Mouse (Mus musculus): Measurements from ENCODE around the gene Sftpd. TPM values are rescaled to one million over a fixed set of nuclear protein-coding genes. Genes with fewer than 3 reads are reported as not detected.

Gene Sftpd
- total and polyA plus RNA-seq, 2 experiments from 2014 or later = 0.12 TPM; not detected in 1

DNA sequence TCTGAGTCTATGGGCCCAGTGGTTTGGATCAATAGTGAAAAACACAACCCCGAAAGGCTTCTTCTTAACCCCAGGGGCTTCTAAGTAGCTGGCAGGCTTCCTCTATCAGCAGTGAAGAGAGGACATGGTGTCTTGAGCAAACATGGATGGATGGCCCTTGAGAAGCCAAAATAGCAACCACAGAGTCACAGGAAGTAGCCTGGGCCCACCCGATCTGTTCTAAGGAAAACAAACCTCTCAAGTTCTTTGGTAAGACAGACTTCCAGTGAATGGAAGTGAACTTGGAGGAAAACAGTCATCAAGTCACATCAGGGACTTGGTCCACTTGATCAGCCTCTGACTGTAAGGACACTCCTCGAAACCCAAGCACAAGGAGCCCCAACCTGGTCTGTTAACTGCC is 38.0 kb downstream of the Sftpd start:
- Histone ChIP-seq H3K4me1 (ENCODE audit: insufficient read depth, low read length) (no peaks in the 10 kb centered on the region), H3K36me3 (ENCODE audit: insufficient read depth, low read length) (no peaks in the 10 kb centered on the region), H3K9me3 (ENCODE audit: low read length) (no peaks in the 10 kb centered on the region), H3K27me3 (ENCODE audit: insufficient read depth, low read length) (no peaks in the 10 kb centered on the region), H3K9ac (replicated peaks; ENCODE audit: low read length, poor library complexity, severe bottlenecking) (no peak overlapping the region), H3K4me3 (ENCODE audit: low read depth, low read length) (no peak overlapping the region), H3K4me2 (ENCODE audit: low read depth, low read length, poor library complexity, severe bottlenecking) (no peak overlapping the region), H3K27ac (ENCODE audit: low read depth, low read length) (no peak overlapping the region)
- WGBS = 82% methylated on average over 3 of the region's 3 CpGs
- TF ChIP-seq CTCF (IDR thresholded peaks at IDR 0.05) = no peak
- DNase-seq (ENCODE audit: low spot score) (no peak), ATAC-seq (ENCODE audit: low FRiP score) (no peak)

DNA sequence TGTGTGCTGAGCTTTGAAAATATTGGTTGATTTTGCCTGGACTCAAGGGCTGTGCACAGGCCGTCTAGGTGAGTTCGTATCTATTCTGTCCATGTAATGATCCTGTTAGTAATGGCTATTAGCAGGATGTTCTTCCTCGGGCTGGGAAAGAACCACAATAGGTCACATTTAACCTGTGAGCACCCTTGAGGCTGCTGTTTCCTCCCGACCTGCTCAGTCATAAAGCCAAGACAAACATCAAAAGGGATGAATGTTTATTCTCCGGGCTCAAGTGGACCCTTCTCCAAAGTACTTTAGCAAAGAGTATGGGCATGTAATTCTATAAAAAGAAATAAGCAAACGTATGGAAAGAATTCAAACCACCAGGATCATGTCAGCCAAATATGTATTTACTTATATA is 38.9 kb downstream of the Sftpd start:
- no peak for DNase-seq (ENCODE audit: low spot score)
- TF ChIP-seq CTCF (IDR thresholded peaks at IDR 0.05) = no peak
- no peaks in the 10 kb centered on the region for H3K4me1 ChIP-seq (ENCODE audit: insufficient read depth, low read length)
- no peak overlapping the region for H3K27ac ChIP-seq (ENCODE audit: low read depth, low read length)
- no peaks in the 10 kb centered on the region for H3K9me3 ChIP-seq (ENCODE audit: low read length)
- no peaks in the 10 kb centered on the region for H3K27me3 ChIP-seq (ENCODE audit: insufficient read depth, low read length)
- WGBS = 57% methylated on average over 6 of the region's 6 CpGs
- no peak for ATAC-seq (ENCODE audit: low FRiP score)
- no peak overlapping the region for H3K9ac ChIP-seq (replicated peaks; ENCODE audit: low read length, poor library complexity, severe bottlenecking)
- no peak overlapping the region for H3K4me3 ChIP-seq (ENCODE audit: low read depth, low read length)
- H3K4me2 ChIP-seq (ENCODE audit: low read depth, low read length, poor library complexity, severe bottlenecking) = no peak overlapping the region
- no peaks in the 10 kb centered on the region for H3K36me3 ChIP-seq (ENCODE audit: insufficient read depth, low read length)

DNA sequence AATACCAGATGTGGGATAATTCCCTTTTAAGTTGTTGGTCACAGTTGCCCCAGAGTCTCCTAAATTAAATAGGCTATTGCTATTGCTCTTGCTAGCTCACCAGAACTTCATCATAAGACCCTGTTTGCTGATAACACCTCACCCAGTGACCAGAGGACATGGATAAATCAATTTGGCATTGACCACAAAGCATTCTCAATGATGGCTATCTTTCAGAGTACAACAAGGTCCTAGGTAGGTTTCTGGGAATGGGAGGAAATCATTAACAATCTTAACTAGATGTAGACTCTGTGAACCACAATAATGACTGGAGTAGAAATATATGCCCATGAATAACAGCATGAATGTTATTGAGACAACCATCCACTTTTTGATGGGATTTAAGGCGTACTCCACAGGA is 44.3 kb downstream of the Sftpd start:
- H3K4me2 ChIP-seq (ENCODE audit: low read depth, low read length, poor library complexity, severe bottlenecking) = no peak overlapping the region
- H3K27ac ChIP-seq (ENCODE audit: low read depth, low read length) = no peak overlapping the region
- no peak overlapping the region for H3K4me3 ChIP-seq (ENCODE audit: low read depth, low read length)
- H3K9ac ChIP-seq (replicated peaks; ENCODE audit: low read length, poor library complexity, severe bottlenecking) = no peak overlapping the region
- H3K36me3 ChIP-seq (ENCODE audit: insufficient read depth, low read length) = no peaks in the 10 kb centered on the region
- WGBS = 94% methylated on average over 1 of the region's 1 CpGs
- no peaks in the 10 kb centered on the region for H3K27me3 ChIP-seq (ENCODE audit: insufficient read depth, low read length)
- H3K9me3 ChIP-seq (ENCODE audit: low read length) = no peaks in the 10 kb centered on the region
- H3K4me1 ChIP-seq (ENCODE audit: insufficient read depth, low read length) = no peaks in the 10 kb centered on the region
- no peak for TF ChIP-seq CTCF (IDR thresholded peaks at IDR 0.05)
- ATAC-seq (ENCODE audit: low FRiP score) (no peak), DNase-seq (ENCODE audit: low spot score) (no peak)

DNA sequence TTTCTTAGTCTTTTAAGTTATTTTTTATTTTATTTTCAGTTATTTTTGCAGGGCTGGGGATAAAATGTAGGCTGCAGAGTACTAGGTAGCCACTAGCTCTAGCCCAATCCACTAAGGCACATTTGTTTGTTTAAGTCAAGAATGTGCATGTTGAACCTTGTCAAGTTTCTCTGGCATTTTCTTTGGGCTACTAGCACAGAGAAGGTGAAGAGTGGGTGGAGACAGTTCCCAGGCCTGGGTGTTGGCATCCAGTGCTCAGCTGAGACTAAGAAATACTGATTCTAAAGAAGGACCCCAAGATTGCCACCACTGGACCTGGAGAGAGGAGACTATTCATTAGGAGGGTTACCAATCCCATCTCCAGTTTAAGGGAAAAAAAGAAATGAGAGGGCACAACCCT is 47.9 kb downstream of the Sftpd start:
- no peaks in the 10 kb centered on the region for H3K9me3 ChIP-seq (ENCODE audit: low read length)
- H3K27me3 ChIP-seq (ENCODE audit: insufficient read depth, low read length) = no peaks in the 10 kb centered on the region
- DNase-seq (ENCODE audit: low spot score) = no peak
- ATAC-seq (ENCODE audit: low FRiP score) = no peak
- H3K9ac ChIP-seq (replicated peaks; ENCODE audit: low read length, poor library complexity, severe bottlenecking) = no peak overlapping the region
- H3K4me1 ChIP-seq (ENCODE audit: insufficient read depth, low read length) = no peaks in the 10 kb centered on the region
- H3K36me3 ChIP-seq (ENCODE audit: insufficient read depth, low read length) = no peaks in the 10 kb centered on the region
- no peak overlapping the region for H3K4me2 ChIP-seq (ENCODE audit: low read depth, low read length, poor library complexity, severe bottlenecking)
- no peak overlapping the region for H3K4me3 ChIP-seq (ENCODE audit: low read depth, low read length)
- no peak for TF ChIP-seq CTCF (IDR thresholded peaks at IDR 0.05)
- H3K27ac ChIP-seq (ENCODE audit: low read depth, low read length) = no peak overlapping the region

DNA sequence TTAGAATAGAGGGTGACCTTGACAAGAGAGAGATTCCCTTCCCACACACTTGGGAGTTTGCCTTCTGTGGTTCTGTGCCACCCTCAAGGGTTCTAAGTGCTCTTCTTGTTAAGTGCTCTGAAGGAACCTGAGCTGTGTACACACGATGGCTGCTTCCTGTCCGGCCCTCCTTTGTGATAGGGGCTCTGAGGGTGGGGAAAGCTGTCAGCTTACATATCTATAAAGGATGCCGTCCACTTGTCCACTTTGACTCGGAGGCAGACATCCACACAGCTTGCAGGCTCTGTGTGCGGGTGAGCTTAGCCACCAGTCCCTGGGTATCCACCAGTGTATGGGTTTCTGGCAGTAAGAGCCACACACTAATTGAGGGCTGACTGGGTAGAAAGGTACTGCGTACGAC is 53.4 kb downstream of the Sftpd start, which contains the start of gene Sftpa1:
Gene Sftpa1, plus strand, starts transcription at position 243 of the 400 bp plus-strand sequence.
- no peaks in the 10 kb centered on the region for H3K36me3 ChIP-seq (ENCODE audit: insufficient read depth, low read length)
- 76% methylated on average over 7 of the region's 7 CpGs for WGBS
- no peak for ATAC-seq (ENCODE audit: low FRiP score)
- no peak within 1 kb of the TSS for H3K4me3 ChIP-seq (ENCODE audit: low read depth, low read length)
- H3K27ac ChIP-seq (ENCODE audit: low read depth, low read length) = no peak within 1 kb of the TSS
- H3K4me1 ChIP-seq (ENCODE audit: insufficient read depth, low read length) = no peaks in the 10 kb centered on the region
- H3K4me2 ChIP-seq (ENCODE audit: low read depth, low read length, poor library complexity, severe bottlenecking) = no peak within 1 kb of the TSS
- no peak for TF ChIP-seq CTCF (IDR thresholded peaks at IDR 0.05)
- no peak for DNase-seq (ENCODE audit: low spot score)
- no peaks in the 10 kb centered on the region for H3K9me3 ChIP-seq (ENCODE audit: low read length)
- H3K9ac ChIP-seq (replicated peaks; ENCODE audit: low read length, poor library complexity, severe bottlenecking) = no peak within 1 kb of the TSS
- no peaks in the 10 kb centered on the region for H3K27me3 ChIP-seq (ENCODE audit: insufficient read depth, low read length)

DNA sequence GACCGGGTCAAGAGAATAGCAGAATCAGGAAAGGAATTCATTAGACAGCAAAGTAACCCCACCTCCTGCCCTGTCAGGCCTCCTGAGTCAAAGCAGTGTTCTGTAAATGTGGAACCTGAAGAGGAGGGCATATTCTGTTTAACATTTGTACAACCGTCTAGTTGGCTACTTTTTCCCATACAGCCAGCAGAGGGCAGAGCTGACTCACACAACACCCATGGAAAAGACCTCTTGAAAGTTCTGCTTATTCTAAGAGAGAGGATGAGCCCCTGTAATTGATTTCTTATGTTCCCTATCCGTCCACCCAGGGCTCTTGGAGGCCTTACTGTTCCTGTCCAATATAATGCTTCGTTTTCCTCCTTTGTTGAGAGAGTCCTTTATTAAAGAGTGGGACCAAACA is 57.0 kb downstream of the Sftpd start:
- H3K4me1 ChIP-seq (ENCODE audit: insufficient read depth, low read length) = no peaks in the 10 kb centered on the region
- ATAC-seq (ENCODE audit: low FRiP score) (peak; percentile 65; the same call in 1 of the 2 replicates), DNase-seq (ENCODE audit: low spot score) (peak; percentile 64)
- H3K27ac ChIP-seq (ENCODE audit: low read depth, low read length) = no peak overlapping the region
- peak; percentile 82 for TF ChIP-seq CTCF (IDR thresholded peaks at IDR 0.05)
- H3K4me2 ChIP-seq (ENCODE audit: low read depth, low read length, poor library complexity, severe bottlenecking) = no peak overlapping the region
- WGBS = 19% methylated on average over 4 of the region's 4 CpGs
- no peaks in the 10 kb centered on the region for H3K36me3 ChIP-seq (ENCODE audit: insufficient read depth, low read length)
- no peak overlapping the region for H3K9ac ChIP-seq (replicated peaks; ENCODE audit: low read length, poor library complexity, severe bottlenecking)
- no peaks in the 10 kb centered on the region for H3K9me3 ChIP-seq (ENCODE audit: low read length)
- H3K27me3 ChIP-seq (ENCODE audit: insufficient read depth, low read length) = no peaks in the 10 kb centered on the region
- H3K4me3 ChIP-seq (ENCODE audit: low read depth, low read length) = no peak overlapping the region

All from midbrain, postnatal 0 days (tissue).